Mouse (Mus musculus) layer of hippocampus, postnatal 36 days (tissue): ENCODE data around the gene Cdc26. TPM values are rescaled to one million over a fixed set of nuclear protein-coding genes. Genes with fewer than 3 reads are reported as not detected.

Experiments used
- DNase-seq, 2 experiments: peaks; one replicate each; pipeline ENCODE4 v3.0.0; 2022
- total RNA-seq, 2 experiments: library from RNA; stranded (reverse); gene quantifications; 2 replicates each; pipeline ENCODE4 v1.2.3; 2021

Gene Cdc26
- total RNA-seq, 2 experiments from 2014 or later = 47.5 to 51.8 TPM

DNA sequence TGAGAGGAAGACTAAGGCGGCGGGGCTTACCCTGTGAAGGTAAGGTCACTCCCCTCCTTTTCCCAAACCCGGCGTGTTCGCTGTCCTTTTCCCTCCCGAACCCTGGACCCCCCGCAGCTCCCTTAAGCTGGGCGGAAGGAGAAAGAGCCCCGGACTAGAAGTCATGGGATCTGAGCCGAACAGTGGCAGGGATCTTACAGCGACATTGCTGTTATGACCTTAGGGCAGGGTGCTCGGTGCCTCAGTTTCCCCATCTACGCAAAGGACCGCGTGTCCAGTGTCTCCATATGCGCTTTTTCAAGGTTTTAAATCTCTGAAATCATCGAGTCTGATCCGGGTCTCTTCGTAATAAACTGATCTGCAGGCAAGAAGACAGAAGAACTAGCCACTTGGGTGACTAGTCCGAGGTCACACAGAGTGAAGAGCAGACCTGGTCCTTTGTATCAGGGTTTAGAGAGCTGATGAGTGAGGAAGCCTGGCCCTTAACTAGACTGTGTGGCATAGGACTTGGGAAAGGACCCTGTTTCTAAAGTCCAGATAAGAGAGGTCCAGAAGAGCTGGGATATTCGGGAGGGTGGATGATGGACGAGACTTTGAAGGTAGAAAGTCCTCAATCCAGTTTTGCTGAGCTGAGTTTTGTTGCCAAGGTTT, 47.5 kb downstream of the Cdc26 start:
- no peak for DNase-seq

DNA sequence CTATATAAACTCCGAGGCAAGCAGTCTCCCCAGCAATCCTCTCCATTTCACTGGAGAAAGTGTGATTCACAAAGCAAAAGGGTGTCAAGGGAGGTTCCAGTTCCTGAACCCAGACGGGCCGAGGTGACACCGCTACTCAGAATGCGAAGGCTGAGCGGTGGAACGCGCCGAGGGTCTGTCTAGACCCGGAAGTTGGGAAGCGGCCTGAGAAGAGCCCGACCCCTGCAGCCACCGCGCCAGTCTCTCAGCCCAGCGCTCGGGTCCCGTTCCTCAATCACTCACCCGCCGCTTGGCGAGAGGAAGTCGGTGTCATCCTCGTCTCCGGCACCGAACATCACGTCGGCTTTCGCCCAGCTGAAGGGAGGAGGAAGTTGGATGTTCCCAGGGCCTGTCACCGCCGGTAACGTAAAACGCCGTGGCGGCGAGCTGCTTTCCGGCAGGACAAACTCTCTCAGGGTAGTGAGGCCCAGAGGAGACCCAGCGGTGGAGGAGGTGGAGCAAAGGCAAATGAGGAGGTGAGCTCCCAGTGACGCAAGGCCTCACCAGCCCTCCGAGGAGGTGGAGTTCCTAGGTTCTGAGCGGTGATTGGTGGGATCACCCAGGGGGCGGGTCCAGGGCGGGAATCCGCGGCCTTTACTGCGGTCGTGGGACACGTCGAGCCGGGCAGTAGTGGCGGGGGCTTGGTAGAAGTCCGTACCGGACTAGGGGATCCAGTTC, 48.2 kb downstream of the Cdc26 start, which contains the start of the genes Fkbp15 and Slc31a1:
Fkbp15 (minus strand) TSS at position 461 of the 717 bp plus-strand sequence.
Slc31a1 (plus strand) TSS at position 640 of the 717 bp plus-strand sequence.
- DNase-seq = peak; percentile 98

DNA sequence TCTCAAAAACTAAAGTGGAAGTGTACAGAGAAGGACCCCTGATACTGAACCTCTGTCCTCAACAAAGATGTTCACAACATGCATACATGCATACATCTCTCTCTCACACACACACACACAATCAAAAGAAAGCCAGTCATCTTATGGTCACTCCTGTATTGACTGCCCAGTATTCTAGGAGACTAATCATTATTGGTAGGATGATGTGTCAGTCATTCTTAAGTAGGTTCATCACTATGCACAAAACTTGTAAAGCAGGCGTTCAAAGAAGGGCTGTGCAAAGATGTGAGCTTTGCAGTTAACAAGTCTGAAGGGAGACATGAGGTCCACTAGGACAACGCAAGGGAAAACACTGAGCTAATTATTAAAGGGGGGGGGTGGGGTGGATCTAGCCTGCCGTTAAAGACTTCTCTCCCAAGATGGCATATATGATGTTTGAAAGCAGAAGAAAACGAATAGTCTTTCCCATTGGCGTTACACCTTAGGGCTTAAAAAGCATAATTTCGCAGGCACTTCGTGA, 49.1 kb downstream of the Cdc26 start:
- DNase-seq = no peak

DNA sequence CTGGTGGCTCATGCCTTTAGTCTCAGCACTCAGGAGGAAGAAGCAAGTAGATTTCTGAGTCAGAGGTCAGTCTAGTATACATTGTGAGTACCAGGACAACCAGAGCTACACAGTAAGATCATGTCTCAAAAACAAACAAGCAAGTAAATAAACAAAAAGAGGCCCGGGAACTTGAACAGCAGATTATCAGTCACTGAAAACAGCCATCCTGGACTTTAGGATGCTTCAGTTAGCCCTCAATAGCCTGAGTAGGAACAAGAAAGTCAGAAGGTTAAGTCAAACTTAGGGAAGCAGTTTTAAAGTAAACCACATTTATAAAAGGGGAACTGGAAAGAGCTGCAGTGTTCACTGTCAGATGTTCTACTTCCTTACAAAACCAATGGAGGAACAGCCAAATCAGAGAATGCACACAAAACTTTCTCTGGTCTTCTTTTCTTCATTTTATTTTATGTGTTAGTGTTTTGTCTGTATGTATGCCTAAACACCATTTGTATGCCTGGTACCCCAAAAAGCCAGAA, 50.8 kb downstream of the Cdc26 start:
- DNase-seq = no peak

DNA sequence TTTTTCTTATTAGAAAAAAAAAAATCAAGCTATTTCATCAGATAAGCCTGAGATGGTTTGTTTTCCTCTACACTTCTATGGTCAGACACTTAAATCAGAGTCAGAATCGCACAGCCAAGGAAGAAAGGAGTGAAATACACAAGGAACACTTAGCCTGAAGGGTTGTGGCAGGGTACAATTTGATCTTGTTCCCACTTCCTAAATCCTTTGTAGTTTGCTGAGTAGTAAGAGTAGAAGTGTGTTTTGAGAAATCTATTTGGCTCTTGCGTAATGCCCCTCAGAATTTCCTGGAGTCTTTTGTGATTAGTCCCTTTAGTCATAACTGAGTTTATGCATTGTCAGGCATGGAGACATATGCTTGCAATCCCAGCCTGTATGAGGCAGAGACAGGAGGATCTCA, 59.1 kb downstream of the Cdc26 start:
- DNase-seq = no peak

DNA sequence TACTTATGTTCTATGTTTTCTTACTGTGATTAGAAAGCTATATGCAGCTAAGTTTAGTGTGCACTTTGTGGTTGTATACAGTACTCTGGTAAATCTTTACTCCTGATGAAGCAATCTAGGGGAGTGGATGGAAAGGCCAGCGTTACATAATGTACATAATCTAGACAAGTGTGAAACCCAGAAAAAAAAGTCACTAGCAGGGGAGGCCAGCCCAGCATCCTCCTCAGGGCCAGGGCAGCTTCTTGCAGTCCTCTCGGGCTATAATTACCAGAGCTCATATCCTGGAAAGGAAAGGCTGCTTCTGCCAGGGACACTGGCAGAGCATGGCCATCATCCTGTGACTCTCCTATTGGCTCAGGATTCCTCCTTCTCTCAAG, 60.1 kb downstream of the Cdc26 start:
- DNase-seq = no peak

DNA sequence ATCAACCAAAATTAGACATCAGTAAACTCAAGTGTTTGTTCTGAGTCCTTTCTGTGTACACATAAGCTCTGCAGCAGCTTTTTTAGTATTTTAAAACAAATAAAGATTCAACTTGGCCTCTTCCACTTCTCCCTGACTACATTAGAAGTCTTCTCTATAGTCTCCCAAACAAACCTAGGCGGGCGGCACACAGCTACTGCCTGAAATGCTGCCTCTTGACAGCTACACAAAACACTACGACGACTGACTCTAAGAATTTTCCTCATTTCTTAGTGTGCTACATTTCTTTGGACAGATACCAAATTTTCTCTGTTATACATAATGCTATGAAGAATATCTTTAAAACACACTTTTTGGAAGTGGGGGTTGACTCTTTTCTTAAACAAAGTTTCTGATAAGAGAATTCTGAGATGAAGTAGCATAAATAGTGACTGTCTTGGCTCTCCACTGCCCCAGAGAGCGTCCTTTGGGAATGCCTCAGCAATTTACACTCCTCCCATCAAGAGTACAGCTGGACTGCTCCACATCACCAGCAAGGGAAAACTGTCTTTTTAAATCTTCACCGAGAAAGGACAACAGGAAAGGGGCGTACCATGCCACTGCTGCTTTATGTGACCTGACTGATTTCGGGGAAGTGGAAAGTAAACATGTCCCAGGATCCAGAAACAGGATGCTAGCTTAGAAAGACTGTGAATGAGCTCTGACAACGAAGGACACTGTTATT, 60.7 kb downstream of the Cdc26 start:
- no peak for DNase-seq

DNA sequence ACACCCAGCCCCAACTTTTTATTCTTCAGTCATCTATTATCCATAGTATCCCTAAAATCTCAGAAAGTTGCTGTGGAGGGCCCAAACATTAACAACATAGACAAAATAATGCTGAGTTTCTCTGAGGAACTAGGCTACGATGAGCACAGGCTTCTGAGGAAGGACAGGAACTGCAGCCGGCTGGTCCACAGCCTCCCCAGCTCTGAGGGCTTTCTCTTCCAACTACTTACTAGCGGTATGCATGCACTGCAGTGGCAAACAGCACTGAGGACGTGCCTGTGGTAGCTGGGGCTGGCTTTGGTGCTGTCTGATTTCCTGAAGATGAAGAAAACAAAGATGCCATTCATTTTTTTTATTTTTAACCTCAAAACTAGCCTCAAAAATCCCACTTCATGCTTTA, 62.6 kb downstream of the Cdc26 start:
- DNase-seq = no peak

DNA sequence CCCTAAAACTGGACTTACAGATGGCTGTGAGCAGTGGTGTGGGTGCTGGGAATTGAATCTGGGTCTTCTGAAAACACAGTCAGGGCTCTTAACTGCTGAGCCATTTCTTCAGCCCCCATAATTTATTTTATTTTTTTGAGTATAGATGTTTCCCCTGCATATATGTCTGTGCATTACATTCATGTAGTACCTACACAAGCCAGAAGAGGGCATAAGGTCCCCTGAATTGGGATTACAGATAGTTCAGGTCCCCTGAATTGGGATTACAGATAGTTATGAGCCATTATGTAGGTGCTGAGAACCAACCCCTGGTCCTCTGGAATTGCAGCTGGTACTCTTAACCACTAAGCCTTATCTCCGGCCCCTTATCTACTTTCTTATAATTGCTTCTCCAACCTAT, 64.4 kb downstream of the Cdc26 start:
- DNase-seq = no peak

DNA sequence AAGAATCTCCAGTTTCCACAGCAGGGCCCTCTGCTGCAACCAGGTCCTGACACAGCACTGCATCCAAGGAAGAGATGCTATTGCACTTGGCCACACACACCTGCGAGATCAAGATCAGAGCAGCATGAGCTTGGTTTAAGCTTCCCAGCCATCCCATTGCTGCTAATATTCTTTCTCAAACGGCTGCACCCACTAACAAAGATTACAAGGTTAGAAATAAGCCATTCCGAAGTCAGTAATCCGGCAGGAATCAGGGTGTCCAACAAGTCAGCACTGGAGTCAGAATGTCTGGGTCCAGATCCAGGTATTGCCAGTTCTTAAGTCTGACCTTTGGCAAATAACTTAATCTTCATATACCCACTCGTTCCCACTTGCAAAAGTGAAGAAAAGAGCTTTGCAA, 69.9 kb downstream of the Cdc26 start:
- no peak for DNase-seq

Other genes starting within 250 kb of the Cdc26 start
- 10 to 100 TPM; 25.4 to 26.1 TPM for gene Zfp37, start 177.6 kb downstream of the Cdc26 start, total RNA-seq
- gene Slc31a2, start 146.1 kb downstream of the Cdc26 start, total RNA-seq = 10 to 100 TPM in 1 of 2 experiments, 1 to 10 TPM in 1; 9.3 to 10.5 TPM
- gene Fkbp15, start 48.1 kb downstream of the Cdc26 start, total RNA-seq = 10 to 100 TPM; 36.9 to 41.0 TPM
- 10 to 100 TPM; 13.0 to 14.4 TPM for gene Slc31a1, start 47.9 kb downstream of the Cdc26 start, total RNA-seq
- 10 to 100 TPM; 13.1 to 15.0 TPM for gene Prpf4, start 155 bp upstream of the Cdc26 start, total RNA-seq
- gene Rnf183, start 26.6 kb upstream of the Cdc26 start, total RNA-seq = not detected
- 1 to 10 TPM; 7.8 to 8.6 TPM for gene Wdr31, start 62.3 kb upstream of the Cdc26 start, total RNA-seq
- gene Bspry, start 71.4 kb upstream of the Cdc26 start, total RNA-seq = under 1 TPM; 0.52 to 0.73 TPM
- 10 to 100 TPM; 10.4 to 10.5 TPM for gene Hdhd3, start 94.8 kb upstream of the Cdc26 start, total RNA-seq
- 10 to 100 TPM; 24.3 to 28.8 TPM for gene Alad, start 111.3 kb upstream of the Cdc26 start, total RNA-seq
- gene Pole3, start 116.4 kb upstream of the Cdc26 start, total RNA-seq = 10 to 100 TPM; 22.2 to 23.7 TPM
- under 1 TPM in 1 of 2 experiments, not detected in 1; 0.20 TPM for gene 4933430I17Rik, start 116.7 kb upstream of the Cdc26 start, total RNA-seq
- 10 to 100 TPM; 14.8 to 19.8 TPM for gene Rgs3, start 151.2 kb upstream of the Cdc26 start, total RNA-seq